Mouse (Mus musculus) left cerebral cortex, postnatal 14 days (tissue): ENCODE results near the gene Ptprn2. TPM values are rescaled to one million over a fixed set of nuclear protein-coding genes. Genes with fewer than 3 reads are reported as not detected.

Experiments used
- DNase-seq, 2 experiments: peaks; one replicate each; pipeline ENCODE4 v3.0.0; 2021 to 2022; ENCODE audit warnings: low spot score in 2 of 2, mixed read lengths in 1 of 2
- intact Hi-C: fragments of 180-260 bp; cut with DNase I; formaldehyde crosslinking; loops from one replicate; pipeline ENCODE4 v1.15.1; 2025
- total RNA-seq, 2 experiments: library from RNA; stranded (reverse); gene quantifications; 2 replicates each; pipeline ENCODE4 v1.2.3; 2021

Ptprn2 gene
- total RNA-seq, 2 experiments from 2014 or later, result 383 to 385 TPM

DNA sequence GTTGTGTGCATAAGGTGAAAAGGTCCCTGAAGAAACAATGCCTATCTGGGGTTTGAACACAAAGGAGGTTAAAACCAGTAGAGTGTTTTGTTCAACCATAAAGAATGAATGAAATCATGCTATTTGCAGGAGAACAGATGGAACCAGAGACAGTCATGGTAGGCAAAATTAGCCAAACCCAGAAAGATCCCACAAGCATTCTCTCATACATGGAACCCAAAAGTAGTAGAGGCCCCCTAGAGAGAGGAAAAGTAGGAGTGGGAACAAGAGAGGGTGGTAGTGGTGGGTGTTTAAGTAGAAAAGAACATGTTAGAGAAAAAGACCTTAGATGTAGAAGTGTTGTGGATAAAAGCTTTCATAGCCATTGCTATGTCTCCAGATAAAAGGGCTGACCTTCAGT is 719.4 kb downstream of the Ptprn2 start:
- DNase-seq, result no peak
- intact Hi-C loops, result no loop called here

- no peak for DNase-seq
- intact Hi-C loops, result no loop called here
These were observed 722.1 kb downstream of the Ptprn2 start for GRCm38 (mm10) chr12:117207421-117208120.

- intact Hi-C loops, result no loop called here
- no peak for DNase-seq
These were observed 724.9 kb downstream of the Ptprn2 start for GRCm38 (mm10) chr12:117210467-117210866.

DNA sequence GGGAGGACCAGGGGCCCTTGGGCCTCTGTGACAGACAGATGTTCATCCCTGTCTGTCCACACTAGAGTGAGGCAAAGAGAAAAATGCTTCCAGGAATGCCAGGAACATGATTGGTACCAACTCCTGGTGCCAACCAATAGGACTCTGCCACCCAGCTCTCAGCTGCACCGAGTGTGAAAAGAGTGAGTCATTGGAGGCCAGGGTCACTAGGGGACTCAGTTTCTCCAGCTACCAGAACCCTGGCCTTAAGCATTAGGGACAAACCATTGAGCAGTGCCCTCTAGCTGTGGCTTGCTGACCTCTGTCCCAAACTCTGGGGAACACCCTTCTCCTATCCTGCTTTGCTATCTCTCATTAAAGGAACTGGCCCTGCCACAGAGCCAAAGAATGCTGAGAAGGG is 728.0 kb downstream of the Ptprn2 start:
- no peak for DNase-seq
- intact Hi-C loops, result no loop called here

GRCm38 (mm10) chr12:117214272-117214671 is 728.8 kb downstream of the Ptprn2 start:
- intact Hi-C loops, result no loop called here
- peak; percentile 70 to 73 for DNase-seq

DNA sequence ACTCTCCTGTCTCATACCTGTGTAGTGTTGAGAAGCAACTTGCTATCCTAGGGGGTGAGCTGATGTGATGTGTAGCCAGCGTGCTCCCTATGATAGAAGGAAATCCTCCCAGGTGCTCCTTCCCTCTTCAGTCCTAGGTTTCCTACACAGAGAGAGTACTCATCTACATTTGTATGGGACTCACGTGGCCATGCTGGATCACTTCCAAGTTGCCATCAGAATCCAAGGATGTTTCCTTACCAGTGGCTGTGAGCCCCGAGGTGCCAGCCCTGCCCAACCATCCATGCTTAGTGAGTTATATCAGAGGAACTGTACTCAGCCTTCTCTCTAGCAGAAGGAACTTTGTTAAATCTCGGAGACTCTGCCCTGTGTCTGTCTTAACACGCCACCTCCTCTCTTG is 729.4 kb downstream of the Ptprn2 start:
- intact Hi-C loops, result no loop called here
- DNase-seq, result peak; percentile 58 to 64

- intact Hi-C loops, result no loop called here
- DNase-seq, result peak in 1 of 2 experiments; percentile 49
These were observed 736.4 kb downstream of the Ptprn2 start for GRCm38 (mm10) chr12:117221909-117222308.

DNA sequence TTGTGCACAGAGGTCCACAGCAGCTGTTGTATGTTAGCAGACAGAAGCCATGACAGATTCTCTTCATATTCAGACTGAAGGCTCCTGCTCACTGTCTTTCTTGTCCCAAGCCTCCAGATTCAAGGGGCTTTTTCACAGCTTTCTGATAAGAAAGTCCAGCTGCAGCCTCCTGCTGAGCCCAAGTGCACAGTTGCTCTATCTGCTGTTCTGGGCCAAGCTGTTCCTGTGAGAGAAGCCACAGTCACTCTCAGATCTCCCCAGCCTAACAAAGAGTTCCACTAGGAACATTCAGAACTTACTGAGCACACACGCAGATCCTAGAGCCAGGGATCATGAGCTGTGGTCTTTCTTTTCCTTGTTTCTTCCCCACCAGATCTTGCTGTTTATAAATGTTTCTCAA is 738.5 kb downstream of the Ptprn2 start:
- DNase-seq, result no peak
- intact Hi-C loops, result no loop called here

GRCm38 (mm10) chr12:117227236-117227635 is 741.7 kb downstream of the Ptprn2 start:
- no peak for DNase-seq
- intact Hi-C loops, result no loop called here

- DNase-seq, result peak; percentile 31 to 61
- intact Hi-C loops, result no loop called here
These were observed 743.9 kb downstream of the Ptprn2 start for GRCm38 (mm10) chr12:117229442-117229841.

GRCm38 (mm10) chr12:117230282-117230681 is 744.8 kb downstream of the Ptprn2 start:
- intact Hi-C loops, result no loop called here
- DNase-seq, result no peak

- no peak for DNase-seq
- intact Hi-C loops, result no loop called here
These were observed 746.3 kb downstream of the Ptprn2 start for GRCm38 (mm10) chr12:117231850-117232249.

- no peak for DNase-seq
- intact Hi-C loops, result no loop called here
These were observed 749.6 kb downstream of the Ptprn2 start for GRCm38 (mm10) chr12:117235114-117235513.

DNA sequence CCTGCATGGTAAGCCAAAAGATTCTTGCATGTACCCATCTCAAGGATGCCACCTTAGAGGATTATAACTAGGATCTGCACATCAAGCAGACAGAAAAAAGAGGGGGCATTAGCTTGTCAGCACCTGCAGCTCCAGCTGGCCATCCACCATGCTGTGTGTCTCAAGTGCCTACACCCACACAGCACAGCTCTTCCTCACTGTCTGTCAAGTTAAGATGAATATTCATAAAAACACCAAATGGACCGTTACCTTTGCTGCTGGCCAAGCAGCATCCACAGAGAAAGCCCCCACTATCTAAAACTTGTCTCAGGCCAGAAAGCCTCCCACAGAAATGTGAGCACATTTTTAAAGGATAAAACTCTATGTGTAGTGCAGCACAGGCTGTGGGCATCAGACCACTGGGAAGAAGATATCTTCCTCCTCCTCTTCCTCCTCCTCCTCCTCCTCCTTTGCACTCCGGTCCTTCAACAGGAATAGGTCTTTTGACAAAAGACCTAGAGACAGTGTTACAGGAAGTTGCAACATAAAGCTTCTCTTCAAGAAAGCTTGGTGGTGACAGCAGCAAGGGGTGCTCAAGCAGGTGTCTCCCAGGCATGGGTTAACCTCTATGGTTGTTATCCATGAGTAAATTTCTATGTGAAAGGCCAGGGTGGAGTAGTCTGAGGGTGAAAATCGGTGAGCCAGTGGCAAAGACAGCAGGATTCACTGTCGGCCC is 750.7 kb downstream of the Ptprn2 start:
- DNase-seq, result no peak
- intact Hi-C loops, result no loop called here

- no peak for DNase-seq
- intact Hi-C loops, result no loop called here
These were observed 751.5 kb downstream of the Ptprn2 start for GRCm38 (mm10) chr12:117236981-117237380.

DNA sequence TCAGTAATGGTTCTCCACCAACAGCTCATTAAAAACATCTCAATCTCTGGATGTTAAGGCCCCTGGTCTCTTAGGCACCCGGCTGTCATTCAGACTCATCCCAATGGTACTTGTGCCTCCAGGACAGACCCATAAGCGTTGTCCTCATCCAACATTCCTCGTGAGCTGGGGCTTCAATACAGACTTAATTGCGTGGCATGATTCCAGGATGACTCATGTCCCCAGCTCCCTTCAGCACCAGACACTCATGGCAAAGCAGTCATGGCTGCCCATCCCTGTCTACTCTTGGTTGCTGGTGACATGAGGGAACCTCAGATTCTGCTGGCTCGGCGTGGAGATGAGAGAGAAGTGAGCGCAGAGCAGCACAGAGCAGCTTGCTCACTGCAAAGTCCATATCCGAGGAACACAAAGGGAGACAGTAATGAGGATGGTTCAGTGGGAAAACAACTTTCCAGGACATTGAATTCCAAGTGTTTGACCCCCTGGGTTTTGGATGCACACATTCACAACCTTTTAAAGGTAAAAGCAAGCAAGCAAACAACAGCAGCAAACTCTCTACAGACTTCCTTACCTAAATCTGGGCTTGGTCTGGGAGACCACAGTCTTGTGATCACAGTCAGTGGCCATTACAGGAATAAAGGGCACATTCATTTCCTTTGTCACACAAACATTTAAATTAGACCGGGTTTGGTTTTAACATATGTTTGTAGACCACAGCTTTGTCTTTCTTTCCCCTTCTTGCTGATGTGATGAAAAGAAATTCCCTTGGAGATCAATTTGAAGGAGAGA is 754.6 kb downstream of the Ptprn2 start:
- no peak for DNase-seq
- intact Hi-C loops, result no loop called here

- DNase-seq, result no peak
- intact Hi-C loops, result no loop called here
These were observed 756.7 kb downstream of the Ptprn2 start for GRCm38 (mm10) chr12:117242181-117242580.

DNA sequence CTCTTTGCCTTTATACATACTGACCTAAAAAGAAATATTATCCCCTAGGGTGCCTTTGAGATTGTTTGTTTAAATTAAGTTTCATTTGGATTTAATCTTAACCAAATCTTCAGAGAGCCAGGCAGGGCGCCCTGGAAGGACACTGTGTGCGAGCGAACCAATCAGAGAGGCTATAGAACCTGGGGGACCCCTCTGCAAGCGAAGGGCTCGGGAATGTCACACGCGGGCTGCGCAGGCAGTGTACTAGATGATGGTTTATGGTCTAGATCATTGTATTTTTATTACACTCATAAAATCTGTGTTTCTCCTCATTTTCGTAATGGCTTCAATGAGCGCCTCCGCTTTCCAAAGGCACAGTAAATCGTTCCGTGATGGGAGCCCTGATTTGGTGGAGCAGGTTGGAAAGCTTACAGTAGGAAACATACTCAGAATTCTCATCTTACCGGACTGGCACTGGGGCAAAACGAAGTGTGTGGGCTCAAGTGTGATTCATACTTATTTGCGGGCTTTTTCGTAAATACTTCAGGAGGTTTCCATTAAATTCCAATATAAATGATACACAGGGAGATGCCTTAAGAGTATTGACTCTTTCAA is 760.5 kb downstream of the Ptprn2 start:
- no peak for DNase-seq
- intact Hi-C loops, result no loop called here

DNA sequence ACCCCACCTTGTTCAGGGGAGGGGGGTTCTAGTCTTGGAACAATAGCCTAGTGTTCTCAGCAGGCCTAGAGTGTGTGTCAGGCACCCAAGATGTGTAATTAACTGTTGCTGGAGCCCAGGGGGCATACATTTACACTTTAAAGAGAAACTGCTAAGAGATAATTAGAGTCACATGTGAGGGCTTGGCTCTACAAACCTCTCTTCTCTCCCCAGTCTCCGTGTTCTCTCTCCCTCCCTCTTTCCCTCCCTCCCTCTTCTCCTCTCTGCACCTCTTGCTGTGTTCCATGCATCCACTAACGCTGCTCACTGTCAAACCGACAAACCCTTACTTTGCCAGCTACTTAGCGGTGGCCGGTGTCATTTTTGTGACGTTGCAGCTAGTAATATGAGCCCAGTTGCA is 764.9 kb downstream of the Ptprn2 start:
- intact Hi-C loops, result no loop called here
- DNase-seq, result no peak
